Mouse (Mus musculus) frontal cortex, postnatal 25 days (tissue): ENCODE data around the gene Olfr1410.

ENCODE experiments used
- DNase-seq, 2 experiments: peaks; one replicate each; pipeline ENCODE4 v3.0.0; 2022; ENCODE audit warnings: low spot score in 2 of 2

Gene Olfr1410

DNA sequence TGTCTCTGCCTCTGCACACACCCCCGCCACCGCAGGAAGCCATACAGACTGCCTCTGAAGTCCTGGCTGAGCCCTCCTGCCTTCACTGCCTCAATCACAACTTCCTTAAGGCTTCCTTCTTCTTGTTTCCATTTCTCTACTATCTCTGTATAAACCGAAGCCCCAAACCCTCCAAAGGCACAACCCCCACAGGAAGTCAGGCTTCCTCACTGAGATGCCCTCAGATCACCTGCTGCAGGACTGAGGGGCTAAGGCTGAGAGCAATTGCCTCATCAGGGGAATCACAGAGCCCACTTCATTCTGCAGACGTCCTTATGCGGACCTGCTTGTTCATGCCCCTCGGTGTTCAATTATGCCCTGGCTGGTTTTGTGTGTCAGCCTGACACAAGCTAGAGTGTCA, 34.8 kb downstream of the Olfr1410 start:
- no peak for DNase-seq

DNA sequence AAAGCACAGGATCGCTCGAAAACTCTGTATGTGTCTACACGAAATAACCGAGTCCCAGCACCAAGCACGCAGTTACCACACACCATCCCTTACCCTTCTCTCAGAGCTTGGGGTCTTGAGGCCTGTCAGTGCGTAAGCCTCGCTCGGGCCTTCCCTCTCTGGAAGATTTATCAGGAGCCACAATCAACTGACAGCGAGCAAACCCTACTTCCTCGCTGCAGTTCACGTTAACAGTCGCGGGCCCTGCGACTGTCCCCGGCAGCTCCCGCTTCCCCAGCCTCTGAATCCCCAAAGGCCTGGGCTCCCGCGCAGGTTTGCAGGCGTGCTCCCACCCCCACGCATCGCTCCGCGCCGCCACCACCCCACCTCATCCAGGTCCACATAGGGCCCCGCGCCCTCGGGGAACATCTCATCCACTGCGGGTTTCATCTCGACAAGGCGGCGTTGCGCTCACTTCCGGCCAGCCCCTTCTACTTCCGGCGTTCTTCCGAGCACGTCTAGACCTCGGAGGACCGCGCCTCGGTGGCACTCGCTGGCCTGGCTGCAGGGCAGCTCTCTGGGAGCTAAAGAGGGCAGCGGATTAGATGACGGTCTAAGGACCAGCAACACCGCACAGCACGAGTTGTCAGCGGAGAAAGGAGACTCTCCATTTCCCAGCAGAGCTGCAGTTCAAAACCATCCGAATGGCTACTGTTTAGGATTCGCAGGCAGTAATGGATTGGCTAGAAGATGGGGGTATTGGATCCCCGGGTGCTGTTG, 36.1 kb downstream of the Olfr1410 start, which contains the start of gene Cops9:
Gene Cops9, minus strand, starts transcription at position 472 of the 759 bp plus-strand sequence.
- peak; percentile 75 to 85 for DNase-seq

DNA sequence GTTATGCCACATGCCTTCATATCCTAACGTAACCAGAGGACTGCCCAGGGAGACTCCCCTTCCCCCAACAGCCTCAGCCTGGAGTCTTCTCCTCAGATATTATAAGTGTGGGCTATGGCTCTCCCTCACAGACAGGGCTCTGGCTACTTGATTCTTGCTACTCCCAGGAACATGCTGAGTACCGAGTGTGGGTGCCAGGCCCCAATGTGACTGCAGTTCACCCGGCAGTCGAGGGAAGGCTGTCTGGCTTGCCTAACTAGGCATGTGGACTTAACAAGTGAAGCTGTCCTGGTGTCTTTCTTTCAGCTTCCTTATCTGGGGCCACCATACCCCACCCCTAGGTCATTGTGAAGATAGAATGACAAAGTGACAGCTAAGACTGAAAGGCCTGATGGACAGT, 38.1 kb downstream of the Olfr1410 start:
- DNase-seq: no peak

- no peak for DNase-seq
Observed at GRCm38 (mm10) chr1:92644916-92645315, 39.3 kb downstream of the Olfr1410 start.

GRCm38 (mm10) chr1:92646111-92646510, 40.5 kb downstream of the Olfr1410 start:
- no peak for DNase-seq

DNA sequence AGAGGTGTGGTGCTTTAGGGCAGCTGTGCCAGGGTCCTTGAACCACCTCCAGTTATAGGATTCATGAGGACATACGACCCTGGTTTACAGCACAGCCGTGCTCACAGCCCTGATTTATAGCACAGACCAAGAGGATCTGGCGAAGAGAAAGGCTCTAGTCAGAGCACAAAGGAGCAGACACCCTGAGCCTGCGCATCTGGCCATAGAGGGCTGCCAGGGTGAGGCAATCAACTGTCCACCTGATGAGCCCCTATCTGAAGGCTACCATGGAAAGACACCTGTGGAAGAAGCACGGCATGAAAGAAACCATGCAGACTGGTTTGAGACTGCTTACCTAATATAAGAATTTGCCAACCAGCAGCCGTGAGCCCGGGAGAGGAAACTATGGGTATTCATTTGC, 41.0 kb downstream of the Olfr1410 start:
- no peak for DNase-seq

DNA sequence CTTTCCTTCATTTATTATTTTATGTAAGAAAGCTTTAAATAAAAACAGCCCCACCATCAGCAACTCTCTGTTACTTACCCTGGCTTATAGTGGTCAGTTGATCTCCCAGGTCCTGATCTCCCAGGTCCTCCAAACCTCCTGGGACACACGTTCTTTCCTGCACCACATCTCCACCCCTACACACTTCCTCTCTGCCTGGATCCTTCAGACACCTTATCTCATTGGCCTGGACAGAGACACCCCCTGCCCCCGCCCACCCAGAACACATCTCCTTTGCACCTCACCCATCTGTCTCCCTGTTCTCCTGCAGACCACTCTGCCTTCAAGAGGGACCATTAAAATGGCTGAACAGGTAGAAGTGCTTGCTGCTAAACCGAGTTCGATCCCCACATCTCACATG, 41.4 kb downstream of the Olfr1410 start:
- no peak for DNase-seq

GRCm38 (mm10) chr1:92647752-92648151, 42.2 kb downstream of the Olfr1410 start:
- DNase-seq: peak; percentile 69 to 74

- DNase-seq: no peak
Observed at GRCm38 (mm10) chr1:92648197-92648596, 42.6 kb downstream of the Olfr1410 start.

DNA sequence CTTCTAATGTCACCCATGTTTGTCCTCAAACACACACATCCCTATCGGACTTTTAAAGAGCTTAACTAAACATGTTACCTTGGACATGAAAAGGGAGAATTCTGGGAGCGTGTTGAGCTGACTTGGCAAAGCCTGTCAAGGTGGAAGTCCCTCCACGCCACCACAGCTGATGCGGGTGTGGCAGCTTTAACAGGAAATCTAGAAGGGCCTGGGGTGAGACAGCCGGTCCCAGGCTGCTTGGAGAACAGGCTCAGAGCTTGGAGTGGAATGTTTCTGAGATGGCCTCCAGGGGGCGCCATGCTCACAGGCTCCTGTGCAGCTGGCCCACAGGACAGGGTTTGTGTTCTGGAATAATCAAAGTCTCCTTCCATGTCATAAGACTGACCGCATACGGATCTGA, 43.1 kb downstream of the Olfr1410 start, which contains the start of gene Otos:
Gene Otos, minus strand, starts transcription at position 169 of the 400 bp plus-strand sequence.
- peak; percentile 53 to 71 for DNase-seq

GRCm38 (mm10) chr1:92651467-92651866, 45.9 kb downstream of the Olfr1410 start:
- DNase-seq: no peak

GRCm38 (mm10) chr1:92653179-92653578, 47.6 kb downstream of the Olfr1410 start:
- no peak for DNase-seq

GRCm38 (mm10) chr1:92654676-92655075, 49.1 kb downstream of the Olfr1410 start:
- DNase-seq: no peak

- DNase-seq: no peak
Observed at GRCm38 (mm10) chr1:92657025-92657820, 51.6 kb downstream of the Olfr1410 start.

GRCm38 (mm10) chr1:92659392-92659791, 53.8 kb downstream of the Olfr1410 start:
- DNase-seq: no peak
